Mouse (Mus musculus): ENCODE results near the gene Tmem189.

- no peak for TF ChIP-seq CTCF (IDR thresholded peaks at IDR 0.05)
- TF ChIP-seq EP300 (IDR thresholded peaks at IDR 0.05): no peak
Observed at GRCm38 (mm10) chr2:167634865-167635512, 54.6 kb downstream of the Tmem189 start.
